Comparison of ENCODE assay signal across 19 mouse cellular contexts in the genomic region with DNA sequence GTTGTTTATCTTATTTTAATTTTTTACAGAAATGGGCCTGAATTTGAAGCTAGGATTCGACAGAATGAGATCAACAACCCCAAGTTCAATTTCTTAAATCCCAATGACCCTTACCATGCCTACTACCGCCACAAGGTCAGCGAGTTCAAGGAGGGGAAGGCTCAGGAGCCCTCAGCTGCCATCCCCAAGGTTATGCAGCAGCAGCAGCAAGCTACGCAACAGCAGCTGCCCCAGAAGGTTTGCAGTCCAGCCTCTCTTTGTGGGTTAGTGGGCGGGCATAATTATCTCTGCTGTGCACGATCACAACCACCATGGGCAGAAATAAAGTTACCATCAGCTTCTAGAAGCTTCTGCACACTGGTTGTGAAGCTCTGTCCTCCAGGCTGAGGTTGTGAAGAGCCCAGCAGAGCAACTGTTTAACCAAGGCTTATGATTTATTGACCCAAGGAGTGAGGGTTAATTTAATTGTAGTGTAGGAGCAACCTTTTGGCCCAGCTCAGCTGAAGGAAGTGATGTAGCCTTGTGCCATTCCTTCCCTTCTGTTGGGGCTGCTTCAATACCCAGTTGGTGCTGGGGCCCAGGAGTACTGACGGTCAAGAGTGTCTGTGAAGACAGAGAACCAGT. TPM values are rescaled to one million over a fixed set of nuclear protein-coding genes. Genes with fewer than 3 reads are reported as not detected.
DNase-seq lines count a peak whose midpoint lies in the region; ATAC-seq and TF ChIP-seq lines count a peak whose summit lies in the region.
"Had no signal": no experiment of that assay in that cellular context is flagged by ENCODE, and none has a peak within 500 bp of the region (broad histone marks: within the 10 kb centered on the region; RNA-seq: fewer than 3 reads in every experiment).

No protein-coding gene starts in this region.

- no peak for ATAC-seq in liver, embryonic 13.5 days (ENCODE audit: low read depth)
- ATAC-seq: forebrain, embryonic 13.5 days; forebrain, embryonic 15.5 days; forebrain, postnatal 0 days had no signal

- H3K9ac ChIP-seq in liver, embryonic 13.5 days: no peak overlapping the region
- H3K9ac ChIP-seq: embryonic facial prominence, embryonic 12.5 days; forebrain, embryonic 13.5 days; forebrain, embryonic 15.5 days; forebrain, postnatal 0 days had no signal

- WGBS in kidney, adult 2 months: 68% methylated on average over 7 of the region's 7 CpGs
- 75% methylated on average over 7 of the region's 7 CpGs for WGBS in liver, embryonic 13.5 days (ENCODE audit: insufficient replicate concordance)

- TF ChIP-seq POLR2A in kidney, adult 2 months (IDR thresholded peaks at IDR 0.05; ENCODE audit: low read depth, low read length): no peak

- H3K4me2 ChIP-seq in liver, embryonic 13.5 days: no peak overlapping the region
- H3K4me2 ChIP-seq: embryonic facial prominence, embryonic 12.5 days; forebrain, embryonic 13.5 days; forebrain, embryonic 15.5 days had no signal

- no peaks in the 10 kb centered on the region for H3K9me3 ChIP-seq in liver, embryonic 13.5 days (replicated peaks)
- H3K9me3 ChIP-seq: embryonic facial prominence, embryonic 10.5 days; embryonic facial prominence, embryonic 12.5 days; forebrain, embryonic 13.5 days; forebrain, embryonic 15.5 days had no signal

- peaks cover 14% of the 10 kb centered on the region for H3K36me3 ChIP-seq in kidney, adult 2 months (ENCODE audit: control insufficient read depth, insufficient read depth, low read length)
- peaks cover 99% of the 10 kb centered on the region for H3K36me3 ChIP-seq in liver, embryonic 13.5 days

- peak; percentile 37 for DNase-seq in adrenal gland, adult 8-10 months
- DNase-seq in adrenal gland, postnatal 14 days: no peak
- peak; percentile 61 for DNase-seq in kidney, adult 2 months
- no peak for DNase-seq in kidney, postnatal 4 days
- no peak for DNase-seq in liver, embryonic 13.5 days
- DNase-seq in liver: no peak
- no peak for DNase-seq in embryo, embryonic 11 days
- DNase-seq: adrenal gland, postnatal 10 days; cerebellum, adult 11 months; cerebellum, adult 18-20 months; cerebellum, adult 8-10 months; cerebellum, adult 9-11 months; cerebellum, postnatal 14 days; cerebellum, postnatal 36 days; forebrain, postnatal 0 days had no signal

- peak overlapping the region; percentile 59; the same call in 1 of the 2 replicates for H3K27ac ChIP-seq in kidney, adult 2 months (ENCODE audit: insufficient read depth, low read depth, low read length)
- H3K27ac ChIP-seq in liver, embryonic 13.5 days: peak overlapping the region; percentile 18; the same call in 1 of the 2 replicates
- H3K27ac ChIP-seq: embryonic facial prominence, embryonic 10.5 days; embryonic facial prominence, embryonic 12.5 days; forebrain, embryonic 13.5 days; forebrain, embryonic 15.5 days had no signal

- no peaks in the 10 kb centered on the region for H3K27me3 ChIP-seq in kidney, adult 2 months (replicated peaks; ENCODE audit: control insufficient read depth, insufficient read depth, low read length)
- no peaks in the 10 kb centered on the region for H3K27me3 ChIP-seq in liver, embryonic 13.5 days
- H3K27me3 ChIP-seq: embryonic facial prominence, embryonic 12.5 days; forebrain, embryonic 13.5 days; forebrain, embryonic 15.5 days had no signal

- no peak for TF ChIP-seq CTCF in kidney, adult 2 months (conservative IDR thresholded peaks at IDR 0.05; ENCODE audit: insufficient read depth, insufficient read length, low read depth, low read length)

- no peak overlapping the region for H3K4me3 ChIP-seq in kidney, adult 2 months (ENCODE audit: insufficient read depth, low read depth, low read length)
- no peak overlapping the region for H3K4me3 ChIP-seq in liver, embryonic 13.5 days (replicated peaks)
- H3K4me3 ChIP-seq: embryonic facial prominence, embryonic 10.5 days; embryonic facial prominence, embryonic 12.5 days; forebrain, embryonic 13.5 days; forebrain, embryonic 15.5 days had no signal

- no peaks in the 10 kb centered on the region for H3K4me1 ChIP-seq in kidney, adult 2 months (ENCODE audit: control insufficient read depth, insufficient read depth, low read length)
- H3K4me1 ChIP-seq in liver, embryonic 13.5 days (replicated peaks): peaks cover 49% of the 10 kb centered on the region

RNA-seq across cellular contexts. Expression of a gene that starts 6.4 kb away (rescaled TPM):
- total RNA-seq in adrenal gland, adult 8-10 months (2022): 10 to 100 TPM; 40.4 to 61.5 (median 48.4) TPM
- 43.7 and 49.8 TPM in 2 replicates for total RNA-seq in adrenal gland, postnatal 14 days (2021)
- 21.0 and 21.1 TPM in 2 replicates for polyA plus RNA-seq in kidney, adult 2 months (2012; rRNA removed)
- 23.5 and 32.9 TPM in 2 replicates for polyA plus RNA-seq in liver, embryonic 13.5 days (2015; fragmentation: Nextera tagmentation; extraction: Ambion mirVana)

RNA-seq across cellular contexts. Expression of a gene that starts 6.5 kb away (rescaled TPM):
- 10 to 100 TPM; 11.8 to 22.5 (median 15.3) TPM for total RNA-seq in adrenal gland, adult 8-10 months (2022)
- total RNA-seq in adrenal gland, postnatal 14 days (2021): 8.7 and 11.5 TPM in 2 replicates
- polyA plus RNA-seq in kidney, adult 2 months (2012; rRNA removed): 9.6 and 12.1 TPM in 2 replicates
- polyA plus RNA-seq in liver, embryonic 13.5 days (2015; fragmentation: Nextera tagmentation; extraction: Ambion mirVana): 0.65 and 0.87 TPM in 2 replicates

RNA-seq across cellular contexts. Expression of a gene that starts 20.0 kb away (rescaled TPM):
- 10 to 100 TPM; 18.6 to 24.7 (median 21.9) TPM for total RNA-seq in adrenal gland, adult 8-10 months (2022)
- 15.6 and 18.2 TPM in 2 replicates for total RNA-seq in adrenal gland, postnatal 14 days (2021)
- 91.4 and 115 TPM in 2 replicates for polyA plus RNA-seq in kidney, adult 2 months (2012; rRNA removed)
- polyA plus RNA-seq in liver, embryonic 13.5 days (2015; fragmentation: Nextera tagmentation; extraction: Ambion mirVana): 6.0 and 6.2 TPM in 2 replicates

RNA-seq across cellular contexts. Expression of a gene that starts 31.6 kb away (rescaled TPM):
- total RNA-seq in adrenal gland, adult 8-10 months (2022): 10 to 100 TPM; 28.2 to 38.2 (median 33.1) TPM
- total RNA-seq in adrenal gland, postnatal 14 days (2021): 17.2 and 25.2 TPM in 2 replicates
- 25.2 and 26.7 TPM in 2 replicates for polyA plus RNA-seq in kidney, adult 2 months (2012; rRNA removed)
- polyA plus RNA-seq in liver, embryonic 13.5 days (2015; fragmentation: Nextera tagmentation; extraction: Ambion mirVana): 5.6 and 6.1 TPM in 2 replicates

RNA-seq across cellular contexts. Expression of a gene that starts 43.4 kb away (rescaled TPM):
- total RNA-seq in adrenal gland, adult 8-10 months (2022): 1 to 10 TPM; 2.0 to 3.3 (median 2.4) TPM
- 3.6 and 27.0 TPM in 2 replicates for total RNA-seq in adrenal gland, postnatal 14 days (2021)
- 1.5 and 1.8 TPM in 2 replicates for polyA plus RNA-seq in kidney, adult 2 months (2012; rRNA removed)
- polyA plus RNA-seq in liver, embryonic 13.5 days (2015; fragmentation: Nextera tagmentation; extraction: Ambion mirVana): 5.8 and 7.0 TPM in 2 replicates

Comparison
In these comparisons a context has a peak if more than half of its experiments do, and no peak if none do; other contexts are left out.
1. DNase-seq: peak in adrenal gland, adult 8-10 months (single experiment) and kidney, adult 2 months (single experiment); none in adrenal gland, postnatal 14 days (single experiment), kidney, postnatal 4 days (0 of 2), liver, embryonic 13.5 days (single experiment), liver (single experiment) and embryo, embryonic 11 days (single experiment).